Mouse (Mus musculus) left cerebral cortex, adult 6 months (tissue): Measurements from ENCODE around the gene Zcchc13. TPM values are rescaled to one million over a fixed set of nuclear protein-coding genes. Genes with fewer than 3 reads are reported as not detected.

ENCODE experiments used
- long read RNA-seq, 2 experiments: library from polyadenylated mRNA; unstranded; transcript quantifications; one replicate each; pipeline ENCODE4 v2.0.0; 2019 to 2020
- polyA plus RNA-seq: library from polyadenylated mRNA; unstranded; fragments of <200 nt; fragmentation: Nextera tagmentation; gene quantifications from 2 replicates; pipeline ENCODE4 v1.2.3, GENCODE M21; 2021

Gene Zcchc13
- polyA plus RNA-seq, result not detected in 2 replicates
- long read RNA-seq, experiment 1, result 0 reads
- long read RNA-seq, experiment 2, result 0 reads

GRCm38 (mm10) chrX:103630303-103630702 is at the start of gene Zcchc13:
Gene Zcchc13, plus strand, starts transcription at chrX:103630586.

Other genes starting within 250 kb of the Zcchc13 start
- not detected in 2 replicates for gene Tsx, start 216.1 kb upstream of the Zcchc13 start, polyA plus RNA-seq
- gene Gm26992, start 208.6 kb upstream of the Zcchc13 start, polyA plus RNA-seq, result not detected in 2 replicates
- gene Slc16a2, start 191.4 kb downstream of the Zcchc13 start, polyA plus RNA-seq, result 7.1 and 17.6 TPM in 2 replicates